Mouse (Mus musculus) kidney, adult 2 months (tissue): ENCODE results near the gene Zan.

ENCODE experiments used
- CTCF ChIP-seq: fragments of 200-500 bp; conservative IDR thresholded peaks from 2 replicates; pipeline ENCODE4 v1.5.1; 2011; ENCODE audit warnings: low read depth, mild to moderate bottlenecking, control low read depth, low read length, moderate library complexity, mixed read lengths; ENCODE audit not compliant: insufficient read depth, insufficient read length
- POLR2A ChIP-seq: fragments of 200-500 bp; IDR thresholded peaks from one replicate; pipeline ENCODE4 v1.6.1; 2011; ENCODE audit warnings: low read depth, low read length, control low read depth

- TF ChIP-seq CTCF (no peak), POLR2A (no peak)
Observed at GRCm38 (mm10) chr5:137481897-137482296, 5.0 kb upstream of the Zan start.
